Mouse (Mus musculus) CD4-positive helper T cell, adult 2 months (primary cell): ENCODE measurements around the gene Rnf157.
"Not testable (repeated sequence)": the region's sequence is repeated elsewhere in the genome, so short reads cannot be mapped to it uniquely, and the experiment has no call there.

ENCODE experiments used
- DNase-seq: peaks from one replicate; pipeline ENCODE4 v3.0.0-alpha.2; 2012; ENCODE audit warnings: low read depth, missing footprints, low spot score

The Rnf157 gene

GRCm38 (mm10) chr11:116434287-116434966 is 21.6 kb upstream of the Rnf157 start:
- DNase-seq = peak; percentile 78

- DNase-seq = peak; percentile 100
Observed at GRCm38 (mm10) chr11:116433356-116434286, 20.8 kb upstream of the Rnf157 start, which contains the start of gene Ubald2. Gene Ubald2 (plus strand): TSS chr11:116434094.

- DNase-seq = no peak
Observed at GRCm38 (mm10) chr11:116432593-116433355, 19.9 kb upstream of the Rnf157 start.

- DNase-seq = no peak
Observed at GRCm38 (mm10) chr11:116432127-116432526, 19.3 kb upstream of the Rnf157 start.

- no peak for DNase-seq
Observed at GRCm38 (mm10) chr11:116431428-116432077, 18.7 kb upstream of the Rnf157 start.

GRCm38 (mm10) chr11:116430723-116431427 is 18.0 kb upstream of the Rnf157 start:
- DNase-seq = no peak

GRCm38 (mm10) chr11:116429862-116430613 is 17.2 kb upstream of the Rnf157 start:
- peak; percentile 43 for DNase-seq

GRCm38 (mm10) chr11:116428872-116429859 is 16.3 kb upstream of the Rnf157 start:
- DNase-seq = no peak

GRCm38 (mm10) chr11:116426852-116427575 is 14.2 kb upstream of the Rnf157 start:
- no peak for DNase-seq

- not testable (repeated sequence) for DNase-seq
Observed at GRCm38 (mm10) chr11:116426328-116426727, 13.5 kb upstream of the Rnf157 start.

GRCm38 (mm10) chr11:116424621-116425407 is 12.0 kb upstream of the Rnf157 start:
- DNase-seq = no peak

GRCm38 (mm10) chr11:116423782-116424620 is 11.2 kb upstream of the Rnf157 start:
- peak; percentile 89 for DNase-seq

GRCm38 (mm10) chr11:116423214-116423613 is 10.4 kb upstream of the Rnf157 start:
- peak; percentile 58 for DNase-seq

GRCm38 (mm10) chr11:116422562-116422961 is 9.7 kb upstream of the Rnf157 start:
- no peak for DNase-seq

- no peak for DNase-seq
Observed at GRCm38 (mm10) chr11:116421102-116421501, 8.3 kb upstream of the Rnf157 start.

GRCm38 (mm10) chr11:116418841-116419462 is 6.1 kb upstream of the Rnf157 start:
- peak; percentile 73 for DNase-seq
